Mouse (Mus musculus): ENCODE measurements at regions not wholly inside any gene's neighbourhood (a gene's known extent, or its start where the extent isn't known, plus 50 kb on each side); places are given as distances from the start of the nearest gene placed in this dataset.

GRCm38 (mm10) chr4:30776816-30777442 is 1187.0 kb upstream of the Map3k7 start:
- DNase-seq (ENCODE audit: low spot score in 2 of 2): no peak

DNA sequence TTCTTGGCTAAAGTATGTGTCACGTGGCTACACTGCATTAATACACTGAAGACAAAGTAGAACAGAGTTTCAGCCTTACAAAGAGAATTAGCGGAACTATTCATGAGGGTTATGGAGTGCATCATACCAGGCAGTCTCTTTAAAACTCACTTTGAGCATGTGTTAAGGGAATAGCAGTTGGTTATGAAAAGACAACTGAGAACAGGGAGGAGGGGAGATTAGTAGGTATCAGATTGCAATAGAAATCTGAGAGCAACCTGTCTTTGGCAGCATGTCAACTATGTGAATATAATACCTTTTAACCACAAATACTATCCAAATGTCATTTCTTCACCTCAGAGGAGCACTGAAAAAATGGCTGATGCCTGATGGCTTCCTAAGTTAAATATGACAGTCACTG is 1182.2 kb upstream of the Map3k7 start:
- no peak for DNase-seq (ENCODE audit: low spot score in 2 of 2)

- DNase-seq (ENCODE audit: low spot score in 2 of 2): no peak
Observed at GRCm38 (mm10) chr4:30789976-30790657, 1173.8 kb upstream of the Map3k7 start.

GRCm38 (mm10) chr4:30809798-30810197 is 1154.1 kb upstream of the Map3k7 start:
- no peak for DNase-seq (ENCODE audit: low spot score in 2 of 2)

- no peak for DNase-seq (ENCODE audit: low spot score in 2 of 2)
Observed at GRCm38 (mm10) chr4:30855361-30856056, 1108.4 kb upstream of the Map3k7 start.

- no peak for DNase-seq (ENCODE audit: low spot score in 2 of 2)
Observed at GRCm38 (mm10) chr4:30904966-30905365, 1058.9 kb upstream of the Map3k7 start.

- no peak for DNase-seq (ENCODE audit: low spot score in 2 of 2)
Observed at GRCm38 (mm10) chr4:30922944-30923343, 1041.0 kb upstream of the Map3k7 start.

- no peak for DNase-seq (ENCODE audit: low spot score in 2 of 2)
Observed at GRCm38 (mm10) chr4:30932358-30932757, 1031.5 kb upstream of the Map3k7 start.

- no peak for DNase-seq (ENCODE audit: low spot score in 2 of 2)
Observed at GRCm38 (mm10) chr4:30933030-30933987, 1030.6 kb upstream of the Map3k7 start.

DNA sequence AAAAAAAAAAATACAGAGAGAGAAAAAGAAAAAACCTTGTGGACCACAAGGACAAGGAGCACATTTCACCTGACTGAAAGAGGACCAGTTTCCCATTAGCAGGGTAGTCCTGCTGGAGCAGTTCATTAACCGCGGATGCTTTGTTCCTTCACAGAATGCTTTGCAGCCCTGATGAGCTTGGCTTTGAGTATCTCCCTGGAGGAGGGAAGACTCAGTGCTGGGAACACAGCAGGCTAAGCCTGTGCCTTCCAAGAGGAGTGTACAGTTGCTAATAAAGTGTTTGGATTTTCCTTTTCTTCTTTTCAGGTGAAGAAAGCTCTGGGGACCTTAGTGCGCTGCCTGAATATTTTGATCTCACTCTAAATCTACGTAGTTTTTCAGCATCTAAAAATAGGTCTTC is 980.3 kb upstream of the Map3k7 start:
- no peak for DNase-seq (ENCODE audit: low spot score in 2 of 2)

DNA sequence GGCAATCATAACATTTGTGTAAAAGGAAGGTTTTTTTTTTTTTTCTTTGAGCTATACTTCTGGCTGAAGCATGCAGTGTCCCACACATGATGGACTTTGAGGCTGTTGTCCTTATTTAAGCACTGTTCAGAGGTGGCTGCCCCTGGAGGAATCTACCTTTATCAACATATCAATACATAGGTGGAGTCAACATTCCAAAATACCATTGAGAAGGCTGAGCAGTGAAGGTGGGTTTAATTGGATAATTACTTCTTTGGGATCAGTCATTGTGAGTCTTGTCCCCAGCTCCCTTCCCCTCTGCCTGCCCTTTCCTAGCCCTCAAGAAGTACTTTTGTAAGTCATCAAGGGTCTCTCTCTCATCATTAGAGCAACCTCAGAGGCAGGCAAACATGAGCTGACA is 951.9 kb upstream of the Map3k7 start:
- no peak for DNase-seq (ENCODE audit: low spot score in 2 of 2)

DNA sequence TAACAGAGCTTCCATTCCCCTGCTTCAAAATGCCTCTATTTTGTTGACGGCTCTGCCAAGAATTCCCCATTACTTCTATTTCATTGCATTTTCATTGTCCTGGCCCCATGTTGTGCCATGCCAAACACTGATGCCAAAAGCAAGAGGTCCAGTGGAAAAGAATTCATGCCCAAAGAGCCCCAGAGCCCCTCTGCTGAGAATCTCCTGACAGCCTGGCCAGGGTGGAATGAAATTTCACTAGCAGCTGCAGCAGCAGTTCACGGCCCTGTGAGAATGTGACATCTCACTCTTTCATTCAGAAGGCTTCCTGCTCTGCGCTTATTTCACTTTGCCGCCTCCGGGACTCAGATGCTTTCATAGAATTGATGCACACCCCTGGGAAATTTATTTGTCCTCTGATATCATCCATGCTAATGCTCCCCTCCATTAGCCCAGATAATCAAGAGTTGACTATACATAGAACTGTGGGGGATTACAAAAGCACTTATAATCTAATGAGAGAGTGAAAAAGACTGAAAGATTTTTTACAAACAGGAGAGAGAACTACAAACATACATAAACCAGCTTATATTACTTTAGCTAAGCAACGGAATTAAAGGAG is 911.7 kb upstream of the Map3k7 start:
- no peak for DNase-seq (ENCODE audit: low spot score in 2 of 2)

GRCm38 (mm10) chr4:31076236-31076635 is 887.7 kb upstream of the Map3k7 start:
- DNase-seq (ENCODE audit: low spot score in 2 of 2): no peak

DNA sequence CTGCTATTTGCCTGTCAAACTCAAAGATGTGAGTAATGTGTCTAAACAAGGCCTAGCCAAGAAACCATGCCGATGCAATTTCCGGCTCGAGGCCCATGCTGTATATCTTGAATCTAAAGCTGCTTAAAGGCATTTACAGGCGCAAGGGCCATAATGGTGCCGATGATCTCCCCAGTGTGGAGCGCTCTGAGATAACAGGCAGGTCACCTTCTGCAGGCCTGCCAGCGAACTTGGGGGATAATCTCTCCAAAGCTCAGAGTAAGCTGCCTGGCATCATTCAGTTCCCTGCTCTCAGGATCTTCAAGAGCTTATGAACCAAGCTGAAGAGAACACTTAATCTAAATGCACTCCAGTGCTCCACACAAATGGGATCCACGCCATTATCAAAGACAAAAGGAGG is 842.3 kb upstream of the Map3k7 start:
- no peak for DNase-seq (ENCODE audit: low spot score in 2 of 2)

- DNase-seq (ENCODE audit: low spot score in 2 of 2): no peak
Observed at GRCm38 (mm10) chr4:31143166-31143565, 820.7 kb upstream of the Map3k7 start.

- DNase-seq (ENCODE audit: low spot score in 2 of 2): no peak
Observed at GRCm38 (mm10) chr4:31167431-31167830, 796.5 kb upstream of the Map3k7 start.

GRCm38 (mm10) chr4:31168357-31168756 is 795.5 kb upstream of the Map3k7 start:
- DNase-seq (ENCODE audit: low spot score in 2 of 2): no peak

DNA sequence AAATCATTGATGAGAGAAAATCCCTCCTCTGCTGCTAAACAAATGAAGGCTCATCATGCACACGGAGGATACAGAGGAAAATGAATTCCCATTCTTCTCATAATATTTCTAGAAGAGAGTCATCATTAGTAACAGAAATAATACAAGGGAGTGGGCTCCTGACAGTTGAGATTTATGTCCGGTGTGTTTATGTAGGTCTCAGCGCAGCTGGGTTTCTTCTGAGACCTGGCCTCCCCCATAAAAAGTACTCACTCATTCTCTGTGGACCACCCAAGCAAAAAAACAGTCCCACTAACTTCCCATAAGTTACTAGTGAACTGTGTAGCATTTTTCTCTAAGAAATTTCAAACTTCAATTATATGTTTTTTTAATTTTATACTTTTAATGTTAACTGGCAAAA is 792.7 kb upstream of the Map3k7 start:
- no peak for DNase-seq (ENCODE audit: low spot score in 2 of 2)

DNA sequence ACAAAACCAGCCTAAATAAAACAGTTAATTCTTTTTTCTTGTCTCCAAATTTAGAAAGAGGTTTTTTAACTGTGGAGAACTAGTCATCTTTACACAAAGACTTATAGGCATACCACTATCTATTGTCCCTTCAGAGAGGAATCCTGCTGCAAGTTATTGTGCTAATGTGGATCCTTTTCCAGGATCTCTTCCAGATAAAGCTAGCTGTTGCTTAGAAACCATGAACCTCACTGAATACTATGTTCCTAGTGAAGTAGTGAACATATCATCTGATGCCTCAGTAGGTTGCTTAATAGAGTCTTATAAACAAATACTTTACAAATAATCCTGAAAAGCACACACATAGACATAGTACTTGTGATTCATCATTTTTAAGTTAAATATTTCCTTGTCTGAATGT is 766.0 kb upstream of the Map3k7 start:
- DNase-seq (ENCODE audit: low spot score in 2 of 2): no peak

DNA sequence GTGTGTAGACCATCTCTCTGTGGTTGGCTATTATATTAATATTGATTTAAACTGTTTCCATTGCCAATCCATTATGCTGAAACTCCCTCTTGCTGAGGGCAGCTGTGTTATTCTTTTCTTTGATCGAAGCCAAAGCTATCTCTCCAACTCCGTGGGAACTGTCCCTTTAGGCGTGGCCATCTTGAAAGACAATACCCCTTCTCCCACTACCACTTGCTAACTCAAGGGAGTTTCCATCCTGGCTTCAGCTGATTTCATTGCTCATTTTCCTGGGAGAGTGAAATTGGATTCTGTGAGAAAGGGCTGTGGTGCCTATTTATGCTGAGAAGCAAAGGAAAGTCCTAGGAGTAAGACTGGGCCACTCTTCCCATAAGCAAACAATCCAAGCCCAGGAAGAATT is 760.6 kb upstream of the Map3k7 start:
- no peak for DNase-seq (ENCODE audit: low spot score in 2 of 2)
